Mouse (Mus musculus): Measurements from ENCODE around the gene Agpat4. TPM values are rescaled to one million over a fixed set of nuclear protein-coding genes. Genes with fewer than 3 reads are reported as not detected.

Agpat4 gene
- total and polyA plus RNA-seq, 2 experiments from 2014 or later = 47.7 to 58.2 TPM

DNA sequence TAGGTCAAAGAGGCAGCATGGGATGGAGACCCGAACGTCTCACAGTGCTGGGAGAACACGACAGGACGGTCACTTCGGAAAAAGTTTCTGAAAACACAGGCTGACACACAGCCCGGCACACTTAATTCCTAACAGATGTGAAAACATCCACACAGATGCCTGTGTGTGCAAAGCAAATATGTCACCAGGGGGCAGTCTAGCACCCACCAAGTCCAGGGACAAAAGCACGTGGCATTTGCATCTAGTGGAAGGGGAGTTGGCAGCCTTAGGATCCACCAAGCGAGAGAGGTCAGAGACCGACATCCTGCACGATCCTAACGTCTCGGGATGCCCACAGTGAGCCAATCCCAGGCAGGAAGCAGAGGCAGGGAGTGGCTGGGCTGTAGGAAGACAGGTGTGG lies 108.0 kb downstream of the Agpat4 start:
- H3K4me2 ChIP-seq (ENCODE audit: low read depth, low read length, poor library complexity, severe bottlenecking) = no peak overlapping the region
- no peak overlapping the region for H3K9ac ChIP-seq (replicated peaks; ENCODE audit: low read length, poor library complexity, severe bottlenecking)
- no peak overlapping the region for H3K27ac ChIP-seq (ENCODE audit: low read depth, low read length)
- ATAC-seq (ENCODE audit: low FRiP score) = no peak
- peaks cover 45% of the 10 kb centered on the region for H3K36me3 ChIP-seq (ENCODE audit: insufficient read depth, low read length)
- H3K27me3 ChIP-seq (ENCODE audit: insufficient read depth, low read length) = no peaks in the 10 kb centered on the region
- TF ChIP-seq CTCF (IDR thresholded peaks at IDR 0.05) = peak; percentile 73
- H3K4me1 ChIP-seq (ENCODE audit: insufficient read depth, low read length) = no peaks in the 10 kb centered on the region
- WGBS = 63% methylated on average over 12 of the region's 12 CpGs
- DNase-seq (ENCODE audit: low spot score) = peak; percentile 57
- no peak overlapping the region for H3K4me3 ChIP-seq (ENCODE audit: low read depth, low read length)
- no peaks in the 10 kb centered on the region for H3K9me3 ChIP-seq (ENCODE audit: low read length)

DNA sequence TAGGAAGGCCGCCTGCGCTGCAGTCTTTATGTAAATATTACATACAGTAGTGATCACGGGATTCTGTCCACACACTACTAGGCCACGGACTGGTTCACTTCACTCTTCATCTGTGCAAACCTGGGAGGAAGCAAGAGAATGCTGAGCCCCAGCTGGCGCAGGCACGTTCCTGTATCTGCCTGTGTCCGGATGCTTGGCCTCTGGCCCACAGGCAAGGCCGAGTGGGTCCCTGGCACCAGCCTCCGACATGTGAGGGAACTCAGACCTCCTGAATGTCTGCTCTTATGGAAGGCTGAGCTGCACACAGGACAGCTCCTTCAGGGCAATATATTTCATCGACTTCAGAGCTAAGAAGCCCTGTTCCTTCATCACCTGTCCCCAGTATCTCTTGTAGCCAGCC lies 109.5 kb downstream of the Agpat4 start:
- H3K4me3 ChIP-seq (ENCODE audit: low read depth, low read length) = no peak overlapping the region
- no peaks in the 10 kb centered on the region for H3K27me3 ChIP-seq (ENCODE audit: insufficient read depth, low read length)
- H3K36me3 ChIP-seq (ENCODE audit: insufficient read depth, low read length) = peaks cover 47% of the 10 kb centered on the region
- DNase-seq (ENCODE audit: low spot score) (no peak), ATAC-seq (ENCODE audit: low FRiP score) (no peak)
- no peak overlapping the region for H3K27ac ChIP-seq (ENCODE audit: low read depth, low read length)
- H3K9me3 ChIP-seq (ENCODE audit: low read length) = no peaks in the 10 kb centered on the region
- 85% methylated on average over 10 of the region's 10 CpGs for WGBS
- no peak overlapping the region for H3K4me2 ChIP-seq (ENCODE audit: low read depth, low read length, poor library complexity, severe bottlenecking)
- TF ChIP-seq CTCF (IDR thresholded peaks at IDR 0.05) = no peak
- H3K9ac ChIP-seq (replicated peaks; ENCODE audit: low read length, poor library complexity, severe bottlenecking) = no peak overlapping the region
- no peaks in the 10 kb centered on the region for H3K4me1 ChIP-seq (ENCODE audit: insufficient read depth, low read length)

DNA sequence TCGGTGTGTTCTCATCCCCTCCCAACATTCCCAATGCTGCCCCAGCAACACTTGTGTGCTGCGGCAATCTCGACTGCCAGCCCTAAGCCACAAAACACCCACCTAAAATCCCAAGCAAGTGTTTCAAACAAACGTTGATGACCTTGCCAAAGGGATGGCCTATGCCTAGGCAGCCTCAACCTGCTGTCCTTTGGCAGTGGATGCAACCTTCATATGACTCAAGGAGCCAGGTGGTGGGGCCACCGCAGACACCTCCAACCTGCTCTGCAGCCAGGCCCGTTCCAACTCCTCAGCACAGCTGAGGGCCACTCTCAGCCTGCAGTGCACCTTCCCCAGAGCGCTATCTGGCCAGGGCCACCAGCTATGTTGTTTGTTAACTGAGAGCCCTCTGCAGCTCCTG lies 110.0 kb downstream of the Agpat4 start:
- peaks cover 50% of the 10 kb centered on the region for H3K36me3 ChIP-seq (ENCODE audit: insufficient read depth, low read length)
- WGBS = 93% methylated on average over 7 of the region's 7 CpGs
- TF ChIP-seq CTCF (IDR thresholded peaks at IDR 0.05) = no peak

GRCm38 (mm10) chr17:12229756-12230155 lies 111.3 kb downstream of the Agpat4 start:
- TF ChIP-seq CTCF (IDR thresholded peaks at IDR 0.05) = no peak
- no peak for ATAC-seq (ENCODE audit: low FRiP score)
- H3K4me2 ChIP-seq (ENCODE audit: low read depth, low read length, poor library complexity, severe bottlenecking) = no peak overlapping the region
- H3K4me3 ChIP-seq (ENCODE audit: low read depth, low read length) = no peak overlapping the region
- H3K27ac ChIP-seq (ENCODE audit: low read depth, low read length) = 0 out of 2 replicates have a peak overlapping the region, but pooled peaks have one; percentile 38
- H3K36me3 ChIP-seq (ENCODE audit: insufficient read depth, low read length) = peaks cover 59% of the 10 kb centered on the region
- H3K4me1 ChIP-seq (ENCODE audit: insufficient read depth, low read length) = no peaks in the 10 kb centered on the region
- DNase-seq (ENCODE audit: low spot score) = no peak
- no peak overlapping the region for H3K9ac ChIP-seq (replicated peaks; ENCODE audit: low read length, poor library complexity, severe bottlenecking)
- H3K9me3 ChIP-seq (ENCODE audit: low read length) = no peaks in the 10 kb centered on the region
- no peaks in the 10 kb centered on the region for H3K27me3 ChIP-seq (ENCODE audit: insufficient read depth, low read length)
- WGBS = 80% methylated on average over 9 of the region's 9 CpGs

More for the DNA sequence above, 110.0 kb downstream of the Agpat4 start:
- DNase-seq (ENCODE audit: low spot score) = no peak
- Histone ChIP-seq H3K4me3 (ENCODE audit: low read depth, low read length) (no peak overlapping the region), H3K4me2 (ENCODE audit: low read depth, low read length, poor library complexity, severe bottlenecking) (no peak overlapping the region), H3K4me1 (ENCODE audit: insufficient read depth, low read length) (no peaks in the 10 kb centered on the region), H3K9ac (replicated peaks; ENCODE audit: low read length, poor library complexity, severe bottlenecking) (no peak overlapping the region), H3K27ac (ENCODE audit: low read depth, low read length) (no peak overlapping the region), H3K9me3 (ENCODE audit: low read length) (no peaks in the 10 kb centered on the region), H3K27me3 (ENCODE audit: insufficient read depth, low read length) (no peaks in the 10 kb centered on the region)
- no peak for ATAC-seq (ENCODE audit: low FRiP score)

DNA sequence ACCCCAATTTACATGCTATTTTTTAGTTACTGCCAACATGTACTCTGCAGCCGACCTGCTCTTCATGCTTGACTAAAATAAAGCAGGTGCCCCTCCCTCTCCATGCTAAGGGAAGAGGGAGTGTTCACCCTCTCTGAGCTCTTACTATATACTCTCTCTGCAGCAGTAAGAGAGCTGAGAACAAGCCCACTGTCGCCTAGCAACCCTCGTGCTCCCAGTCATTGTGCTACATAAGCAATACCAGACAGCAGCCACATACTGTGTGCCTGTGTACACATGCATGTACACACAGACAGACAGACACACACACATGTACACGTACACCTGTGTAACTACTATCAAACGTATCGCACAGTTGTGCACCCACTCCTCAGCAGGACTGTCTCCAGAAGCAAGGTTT lies 111.7 kb downstream of the Agpat4 start:
- peaks cover 62% of the 10 kb centered on the region for H3K36me3 ChIP-seq (ENCODE audit: insufficient read depth, low read length)
- H3K27ac ChIP-seq (ENCODE audit: low read depth, low read length) = 0 out of 2 replicates have a peak overlapping the region, but pooled peaks have one; percentile 38
- peak; percentile 21; the same call in 1 of the 2 replicates for ATAC-seq (ENCODE audit: low FRiP score)
- TF ChIP-seq CTCF (IDR thresholded peaks at IDR 0.05) = no peak
- 71% methylated on average over 6 of the region's 6 CpGs for WGBS
- H3K4me3 ChIP-seq (ENCODE audit: low read depth, low read length) = no peak overlapping the region
- no peak overlapping the region for H3K4me2 ChIP-seq (ENCODE audit: low read depth, low read length, poor library complexity, severe bottlenecking)
- H3K9me3 ChIP-seq (ENCODE audit: low read length) = no peaks in the 10 kb centered on the region
- H3K4me1 ChIP-seq (ENCODE audit: insufficient read depth, low read length) = no peaks in the 10 kb centered on the region
- peak; percentile 59 for DNase-seq (ENCODE audit: low spot score)
- no peaks in the 10 kb centered on the region for H3K27me3 ChIP-seq (ENCODE audit: insufficient read depth, low read length)
- no peak overlapping the region for H3K9ac ChIP-seq (replicated peaks; ENCODE audit: low read length, poor library complexity, severe bottlenecking)

- no peak overlapping the region for H3K4me3 ChIP-seq (ENCODE audit: low read depth, low read length)
- H3K4me2 ChIP-seq (ENCODE audit: low read depth, low read length, poor library complexity, severe bottlenecking) = no peak overlapping the region
- WGBS = 97% methylated on average over 7 of the region's 7 CpGs
- H3K36me3 ChIP-seq (ENCODE audit: insufficient read depth, low read length) = peaks cover 70% of the 10 kb centered on the region
- DNase-seq (ENCODE audit: low spot score) (no peak), ATAC-seq (ENCODE audit: low FRiP score) (no peak)
- no peaks in the 10 kb centered on the region for H3K27me3 ChIP-seq (ENCODE audit: insufficient read depth, low read length)
- no peaks in the 10 kb centered on the region for H3K4me1 ChIP-seq (ENCODE audit: insufficient read depth, low read length)
- TF ChIP-seq CTCF (IDR thresholded peaks at IDR 0.05) = no peak
- no peak overlapping the region for H3K9ac ChIP-seq (replicated peaks; ENCODE audit: low read length, poor library complexity, severe bottlenecking)
- no peaks in the 10 kb centered on the region for H3K9me3 ChIP-seq (ENCODE audit: low read length)
- H3K27ac ChIP-seq (ENCODE audit: low read depth, low read length) = no peak overlapping the region
Observed at GRCm38 (mm10) chr17:12231087-12231486, 112.6 kb downstream of the Agpat4 start.
